Mouse (Mus musculus) CH12.LX (cell line): ENCODE results near the gene Cacna2d2. TPM values are rescaled to one million over a fixed set of nuclear protein-coding genes. Genes with fewer than 3 reads are reported as not detected.

Experiments
- DNase-seq: peaks from one replicate; pipeline ENCODE4 v3.0.0-alpha.2; 2013; ENCODE audit errors: extremely low read depth
- H3K27ac ChIP-seq: 2 replicates; pipeline ENCODE4 v1.5.1; 2012; ENCODE audit warnings: low read depth, mild to moderate bottlenecking, control low read depth, moderate library complexity; ENCODE audit not compliant: insufficient read depth
- H3K27me3 ChIP-seq: replicated peaks from 2 replicates; pipeline ENCODE3; 2012; ENCODE audit warnings: inconsistent platforms
- H3K36me3 ChIP-seq, 2 experiments: replicated peaks in 1 of 2; 2 replicates each; pipeline versions ENCODE3 to v1.6.1; 2012; ENCODE audit warnings: inconsistent platforms in 1 of 2, low read length in 1 of 2, mild to moderate bottlenecking in 1 of 2, mixed read lengths in 1 of 2, moderate library complexity in 1 of 2; ENCODE audit not compliant: control insufficient read depth in 1 of 2, insufficient read depth in 1 of 2
- H3K4me1 ChIP-seq, 2 experiments: 2 replicates each; pipeline ENCODE4 v1.6.1; 2012; ENCODE audit warnings: inconsistent platforms in 1 of 2, moderate library complexity in 1 of 2; ENCODE audit not compliant: insufficient read depth in 2 of 2, control insufficient read depth in 1 of 2
- H3K4me2 ChIP-seq: 2 replicates; pipeline ENCODE4 v1.6.1; 2012; ENCODE audit warnings: low read depth, mild to moderate bottlenecking, control low read depth; ENCODE audit not compliant: poor library complexity, insufficient read depth, severe bottlenecking
- H3K4me3 ChIP-seq, 3 experiments: fragments of 150-350 bp in 1 of 3; sonication (generic) in 1 of 3; replicated peaks in 1 of 3; 2 replicates each; pipeline versions ENCODE3 to v1.5.1; 2011 to 2012; ENCODE audit warnings: low read depth in 2 of 3, low read length in 2 of 3, mild to moderate bottlenecking in 2 of 3, moderate library complexity in 2 of 3, control low read depth in 1 of 3, improper control_type of control experiment in 1 of 3, inconsistent platforms in 1 of 3, mixed read lengths in 1 of 3; ENCODE audit not compliant: poor library complexity in 1 of 3
- H3K79me2 ChIP-seq: replicated peaks from 2 replicates; pipeline ENCODE4 v1.6.1; 2012; ENCODE audit warnings: mild to moderate bottlenecking, moderate library complexity; ENCODE audit not compliant: control insufficient read depth, poor library complexity, insufficient read depth, severe bottlenecking; ENCODE audit errors: extremely low read depth
- H3K9ac ChIP-seq: 2 replicates; pipeline ENCODE4 v1.6.1; 2012; ENCODE audit warnings: low read depth, mild to moderate bottlenecking, control low read depth, moderate library complexity; ENCODE audit not compliant: insufficient read depth
- H3K9me3 ChIP-seq: replicated peaks from 2 replicates; pipeline ENCODE3; 2012; ENCODE audit warnings: low read length, inconsistent platforms, mixed read lengths
- BHLHE40 ChIP-seq: IDR thresholded peaks from 2 replicates; pipeline ENCODE4 v1.6.1; 2011; ENCODE audit warnings: mild to moderate bottlenecking, low read depth, low read length, improper control_type of control experiment
- CHD1 ChIP-seq: IDR thresholded peaks from 2 replicates; pipeline ENCODE4 v1.6.1; 2012; ENCODE audit warnings: low read depth, low read length, improper control_type of control experiment, inconsistent platforms
- CHD2 ChIP-seq: IDR thresholded peaks from 2 replicates; pipeline ENCODE4 v1.6.1; 2011; ENCODE audit warnings: low read length, improper control_type of control experiment
- E2F4 ChIP-seq: IDR thresholded peaks from 2 replicates; pipeline ENCODE4 v1.6.1; 2011; ENCODE audit warnings: low read depth, low read length, improper control_type of control experiment; ENCODE audit not compliant: insufficient replicate concordance
- ELF1 ChIP-seq: IDR thresholded peaks from 2 replicates; pipeline ENCODE4 v1.6.1; 2014; ENCODE audit warnings: low read depth, mild to moderate bottlenecking, inconsistent platforms, low read length, improper control_type of control experiment
- EP300 ChIP-seq: IDR thresholded peaks from 2 replicates; pipeline ENCODE4 v1.6.1; 2011; ENCODE audit warnings: low read length, improper control_type of control experiment
- GABPA ChIP-seq: IDR thresholded peaks from 2 replicates; pipeline ENCODE4 v1.6.1; 2012; ENCODE audit warnings: low read depth, low read length, improper control_type of control experiment, inconsistent platforms; ENCODE audit not compliant: insufficient replicate concordance
- JUN ChIP-seq: IDR thresholded peaks from 2 replicates; pipeline ENCODE4 v1.6.1; 2011; ENCODE audit warnings: low read depth, mild to moderate bottlenecking, low read length, improper control_type of control experiment, moderate library complexity; ENCODE audit not compliant: insufficient read depth
- JUND ChIP-seq: conservative IDR thresholded peaks from 2 replicates; pipeline ENCODE4 v1.6.1; 2011; ENCODE audit warnings: low read depth, low read length, improper control_type of control experiment
- KAT2A ChIP-seq: IDR thresholded peaks from 2 replicates; pipeline ENCODE4 v1.6.1; 2012; ENCODE audit warnings: low read length, improper control_type of control experiment, inconsistent platforms; ENCODE audit not compliant: insufficient replicate concordance
- MAX ChIP-seq: IDR thresholded peaks from 2 replicates; pipeline ENCODE4 v1.6.1; 2011; ENCODE audit warnings: low read length, improper control_type of control experiment
- MAZ ChIP-seq: IDR thresholded peaks from 2 replicates; pipeline ENCODE4 v1.6.1; 2012; ENCODE audit warnings: low read depth, mild to moderate bottlenecking, inconsistent platforms, low read length, improper control_type of control experiment, moderate library complexity
- MEF2A ChIP-seq: IDR thresholded peaks from 2 replicates; pipeline ENCODE4 v1.6.1; 2014; ENCODE audit warnings: low read depth, mild to moderate bottlenecking, inconsistent platforms, low read length, improper control_type of control experiment, borderline replicate concordance
- MXI1 ChIP-seq: IDR thresholded peaks from 2 replicates; pipeline ENCODE4 v1.6.1; 2011; ENCODE audit warnings: mild to moderate bottlenecking, low read depth, low read length, improper control_type of control experiment
- MYC ChIP-seq: IDR thresholded peaks from 2 replicates; pipeline ENCODE4 v1.6.1; 2011; ENCODE audit warnings: low read depth, mild to moderate bottlenecking, improper control_type of control experiment, low read length
- NRF1 ChIP-seq: IDR thresholded peaks from 2 replicates; pipeline ENCODE4 v1.6.1; 2014; ENCODE audit warnings: low read depth, mild to moderate bottlenecking, inconsistent platforms, low read length, improper control_type of control experiment, moderate library complexity
- PAX5 ChIP-seq: IDR thresholded peaks from 2 replicates; pipeline ENCODE4 v1.6.1; 2012; ENCODE audit warnings: low read length, inconsistent platforms, mixed read lengths
- POLR2AphosphoS2 ChIP-seq: IDR thresholded peaks from 2 replicates; pipeline ENCODE4 v1.6.1; 2011; ENCODE audit warnings: low read depth, low read length, improper control_type of control experiment
- TBP ChIP-seq: conservative IDR thresholded peaks from 2 replicates; pipeline ENCODE4 v1.6.1; 2011; ENCODE audit warnings: low read depth, low read length, improper control_type of control experiment
- TCF12 ChIP-seq: IDR thresholded peaks from 2 replicates; pipeline ENCODE4 v1.6.1; 2014; ENCODE audit warnings: low read depth, mild to moderate bottlenecking, inconsistent platforms, low read length, improper control_type of control experiment
- UBTF ChIP-seq: IDR thresholded peaks from 2 replicates; pipeline ENCODE4 v1.6.1; 2012; ENCODE audit warnings: low read depth, mild to moderate bottlenecking, inconsistent platforms, low read length, improper control_type of control experiment, moderate library complexity
- USF1 ChIP-seq: IDR thresholded peaks from 2 replicates; pipeline ENCODE4 v1.6.1; 2014; ENCODE audit warnings: low read depth, mild to moderate bottlenecking, inconsistent platforms, low read length, improper control_type of control experiment
- USF2 ChIP-seq: conservative IDR thresholded peaks from 2 replicates; pipeline ENCODE4 v1.6.1; 2011; ENCODE audit warnings: low read depth, low read length, improper control_type of control experiment
- ZC3H11A ChIP-seq: IDR thresholded peaks from 2 replicates; pipeline ENCODE4 v1.6.1; 2012; ENCODE audit warnings: low read depth, mild to moderate bottlenecking, inconsistent platforms, low read length, improper control_type of control experiment
- ZKSCAN1 ChIP-seq: IDR thresholded peaks from 2 replicates; pipeline ENCODE4 v1.6.1; 2012; ENCODE audit warnings: low read depth, inconsistent platforms, low read length, improper control_type of control experiment, borderline replicate concordance
- ZNF384 ChIP-seq: IDR thresholded peaks from 2 replicates; pipeline ENCODE4 v1.6.1; 2012; ENCODE audit warnings: low read depth, low read length, improper control_type of control experiment, inconsistent platforms
- dilution Hi-C: fragments of 300-500 bp; cut with MboI; formaldehyde crosslinking; loops from 2 replicates; pipeline ENCODE4 v1.14.3; 2020; ENCODE audit warnings: low sequenced_read_pairs; ENCODE audit not compliant: extremely low pct_unique_long_range_greater_than_20kb, extremely low pct_ligation_motif_present
- in situ Hi-C: fragments of 300-500 bp; cut with MboI; formaldehyde crosslinking; loops from 3 replicates; pipeline ENCODE4 v1.14.3; 2019; ENCODE audit warnings: low sequenced_read_pairs, low pct_ligation_motif_present, low pct_unique_long_range_greater_than_20kb, mixed read lengths
- polyA plus RNA-seq: library from polyadenylated mRNA; unstranded; fragments of >175 nt; gene quantifications from 2 replicates; pipeline ENCODE4 v1.2.1, GENCODE M21; 2012; ENCODE audit warnings: low read depth; ENCODE audit not compliant: insufficient read length
- total RNA-seq, 2 experiments: library from RNA; depleted of rRNA; stranded (reverse); fragments of 300-350 nt in 1 of 2; fragments of >200 nt in 1 of 2; gene quantifications; 2 replicates each; pipeline ENCODE4 v1.2.3; 2012 to 2014

The Cacna2d2 gene
- total and polyA plus RNA-seq, 3 experiments = 0.04 TPM; not detected in 2

DNA sequence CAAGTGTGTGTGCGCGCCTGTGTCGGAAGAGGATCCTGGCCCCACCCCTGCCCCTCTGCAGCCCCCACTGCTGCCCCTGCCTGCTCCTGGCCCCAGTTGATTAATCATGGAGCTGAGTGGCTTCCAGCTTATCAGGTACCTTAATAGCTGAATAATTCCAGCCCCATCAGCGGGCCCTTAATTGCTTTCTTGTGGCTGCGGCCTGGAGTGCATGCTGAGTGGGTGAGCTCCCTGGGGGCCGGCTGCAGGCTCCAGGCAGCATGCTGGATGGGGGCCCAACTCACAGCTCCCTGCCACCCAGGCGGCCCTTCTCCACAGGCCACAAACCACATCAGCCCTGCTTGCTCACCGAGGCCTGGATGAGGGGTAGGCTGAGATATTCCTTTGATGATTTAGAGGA is 112.0 kb downstream of the Cacna2d2 start:
- Histone ChIP-seq H3K4me1 (no peaks in the 10 kb centered on the region), H3K9me3 (no peaks in the 10 kb centered on the region), H3K4me2 (no peak overlapping the region), H3K27me3 (peaks cover 90% of the 10 kb centered on the region), H3K36me3 (no peaks in the 10 kb centered on the region), H3K4me3 (no peak overlapping the region), H3K9ac (no peak overlapping the region), H3K79me2 (no peaks in the 10 kb centered on the region), H3K27ac (no peak overlapping the region)
- TF ChIP-seq PAX5 (no peak), CHD2 (no peak), USF2 (no peak), MYC (no peak), ELF1 (no peak), UBTF (no peak), TBP (no peak), POLR2AphosphoS2 (no peak), KAT2A (no peak), EP300 (no peak), MAX (no peak), GABPA (no peak), ZNF384 (no peak), BHLHE40 (no peak), TCF12 (no peak), MAZ (no peak), CHD1 (no peak), E2F4 (no peak)
- dilution Hi-C loops (no loop called here), in situ Hi-C loops (loop anchor here (5.0 kb wide), 1 partner anchor 144 kb away; no protein-coding TSS in a partner anchor)
- DNase-seq = no peak

DNA sequence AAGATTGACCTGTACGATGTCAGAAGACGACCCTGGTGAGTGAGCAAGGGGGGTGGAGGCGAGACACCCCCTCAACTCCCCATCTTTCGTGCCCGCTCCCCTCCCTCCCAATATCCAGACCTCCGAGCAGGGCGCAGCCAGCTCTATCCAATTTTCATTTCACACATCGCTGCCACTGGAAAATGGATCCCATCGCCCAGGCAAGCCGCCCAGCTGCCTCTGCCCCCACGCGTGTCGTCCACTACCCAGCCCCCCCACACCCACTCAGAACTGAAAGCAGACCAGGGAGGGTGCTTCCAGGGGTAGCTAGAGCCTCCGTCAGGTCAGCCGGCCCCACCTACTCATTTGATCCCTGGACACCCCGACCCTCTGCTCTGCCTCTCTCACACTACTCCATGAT is 112.9 kb downstream of the Cacna2d2 start:
- Histone ChIP-seq H3K79me2 (no peaks in the 10 kb centered on the region), H3K4me2 (no peak overlapping the region), H3K9ac (no peak overlapping the region), H3K9me3 (no peaks in the 10 kb centered on the region), H3K27ac (no peak overlapping the region), H3K27me3 (peaks cover 87% of the 10 kb centered on the region), H3K4me3 (no peak overlapping the region), H3K36me3 (no peaks in the 10 kb centered on the region), H3K4me1 (no peaks in the 10 kb centered on the region)
- no peak for DNase-seq
- dilution Hi-C loops (no loop called here), in situ Hi-C loops (loop anchor here (5.0 kb wide), 1 partner anchor 145 kb away; no protein-coding TSS in a partner anchor)
- TF ChIP-seq NRF1 (no peak), JUN (no peak), MAZ (no peak), ZC3H11A (no peak), MXI1 (no peak), POLR2AphosphoS2 (no peak), ZKSCAN1 (no peak), JUND (no peak), UBTF (no peak), MEF2A (no peak), USF2 (no peak), BHLHE40 (no peak), USF1 (no peak)
